Mouse (Mus musculus) heart, embryonic 11.5 days (tissue): ENCODE results near the gene Vmn1r18. TPM values are rescaled to one million over a fixed set of nuclear protein-coding genes. Genes with fewer than 3 reads are reported as not detected.

Experiments used
- polyA plus RNA-seq: library from polyadenylated mRNA; unstranded; fragments of >200 nt; fragmentation: Nextera tagmentation; extraction: Ambion mirVana; gene quantifications from 2 replicates; pipeline ENCODE4 v1.2.1, GENCODE M21; 2014

The Vmn1r18 gene
- polyA plus RNA-seq, 1 experiment from 2014 or later, result not detected

Other genes starting within 250 kb of the Vmn1r18 start
- gene Vmn1r12, start 238.9 kb downstream of the Vmn1r18 start, polyA plus RNA-seq, result not detected in 2 replicates
- gene Vmn1r13, start 192.5 kb downstream of the Vmn1r18 start, polyA plus RNA-seq, result not detected in 2 replicates
- gene Vmn1r14, start 164.1 kb downstream of the Vmn1r18 start, polyA plus RNA-seq, result not detected in 2 replicates
- not detected in 2 replicates for gene Vmn1r15, start 137.8 kb downstream of the Vmn1r18 start, polyA plus RNA-seq
- not detected in 2 replicates for gene Vmn1r16, start 66.3 kb downstream of the Vmn1r18 start, polyA plus RNA-seq
- not detected in 2 replicates for gene Vmn1r17, start 32.1 kb downstream of the Vmn1r18 start, polyA plus RNA-seq
- gene Vmn1r19, start 8.0 kb upstream of the Vmn1r18 start, polyA plus RNA-seq, result not detected in 2 replicates
- gene Vmn1r20, start 33.1 kb upstream of the Vmn1r18 start, polyA plus RNA-seq, result not detected in 2 replicates
- gene Ppm1k, start 139.7 kb upstream of the Vmn1r18 start, polyA plus RNA-seq, result 14.8 and 15.2 TPM in 2 replicates
- 4.7 and 6.7 TPM in 2 replicates for gene Herc6, start 185.2 kb upstream of the Vmn1r18 start, polyA plus RNA-seq